Mouse (Mus musculus) embryo, embryonic 11 days (tissue): Measurements from ENCODE around the gene Gmeb2.

Experiments used
- DNase-seq: peaks from one replicate; pipeline ENCODE4 v3.0.0-alpha.2; 2015

Gene Gmeb2

DNA sequence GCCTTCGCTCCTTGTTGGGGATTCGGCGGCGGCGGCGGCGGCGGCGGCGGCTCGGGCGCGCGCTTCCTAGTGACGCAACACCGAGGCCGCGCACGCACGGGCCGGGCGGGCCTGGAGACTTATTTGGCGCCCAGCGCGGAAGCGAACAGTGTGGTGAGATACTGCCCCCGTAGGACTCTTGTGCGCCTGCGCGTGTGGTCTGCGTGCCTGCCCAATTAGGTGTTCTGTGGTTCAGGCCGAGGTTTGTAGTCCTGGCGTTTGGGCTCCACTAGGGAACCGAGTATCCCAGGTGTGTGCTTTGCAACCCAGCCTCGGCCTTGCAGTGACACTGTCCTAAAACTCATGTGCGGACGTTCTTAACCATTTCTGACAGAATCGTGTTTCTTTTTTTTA, at the start of gene Gmeb2:
TSS of gene Gmeb2 (minus strand) at position 78 of the 393 bp plus-strand sequence.
- peak; percentile 98 for DNase-seq

DNA sequence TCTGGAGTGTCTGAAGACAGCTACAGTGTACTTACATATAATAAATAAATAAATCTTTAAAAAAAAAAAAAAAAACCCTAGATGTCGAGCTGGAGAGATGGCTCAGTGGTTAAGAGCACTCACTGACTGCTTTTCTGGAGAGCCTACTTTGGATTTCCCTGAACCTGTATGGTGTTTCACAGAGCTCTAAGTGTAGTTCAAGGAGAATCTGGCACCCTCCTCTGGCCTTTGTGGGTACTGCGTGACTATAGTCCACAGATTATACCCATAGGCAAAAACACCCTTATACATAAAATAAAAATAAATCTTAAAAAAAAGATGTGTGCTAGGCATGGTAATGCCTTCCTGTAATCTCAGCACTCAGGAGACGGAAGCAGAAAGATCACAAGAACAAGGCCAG, 46.2 kb upstream of the Gmeb2 start:
- peak; percentile 72 for DNase-seq

DNA sequence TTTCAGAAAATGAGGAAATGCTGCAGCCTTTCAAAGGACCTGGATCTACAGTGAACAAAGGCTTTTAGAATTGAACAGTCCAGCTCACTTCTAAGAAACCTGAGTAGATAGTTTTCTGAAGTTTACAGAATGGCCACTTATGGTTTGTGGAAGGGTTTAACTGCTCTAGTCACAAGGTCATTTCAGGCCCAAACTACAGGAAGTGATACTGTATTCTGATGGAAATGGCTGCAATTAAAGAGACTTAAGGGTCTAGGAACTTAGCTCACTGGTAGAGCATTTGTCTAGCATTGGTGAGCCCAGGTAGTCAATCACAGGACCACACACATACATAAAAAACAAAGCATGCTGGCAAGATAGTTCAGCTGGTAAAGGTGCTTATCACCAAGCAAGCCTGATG, 44.7 kb upstream of the Gmeb2 start:
- DNase-seq = no peak

DNA sequence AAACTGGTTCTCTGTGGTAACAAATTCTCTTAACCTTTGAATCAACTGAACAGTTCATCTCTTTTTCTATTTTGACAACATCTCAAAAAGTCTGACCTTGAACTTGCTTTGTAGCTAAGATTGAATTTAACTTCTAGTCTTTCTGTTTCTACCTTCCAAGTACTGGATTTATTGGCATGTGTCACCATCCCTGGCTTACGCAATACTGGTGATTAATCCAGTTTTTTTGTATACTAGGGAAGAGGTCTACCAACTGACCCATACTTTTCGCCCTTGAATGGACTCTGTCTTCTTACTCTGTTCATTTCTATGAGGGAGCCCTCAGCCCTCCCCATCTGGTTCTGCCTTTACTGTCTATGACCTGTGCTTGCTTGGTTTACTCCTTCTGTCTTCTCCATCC, 38.3 kb upstream of the Gmeb2 start:
- DNase-seq = no peak

DNA sequence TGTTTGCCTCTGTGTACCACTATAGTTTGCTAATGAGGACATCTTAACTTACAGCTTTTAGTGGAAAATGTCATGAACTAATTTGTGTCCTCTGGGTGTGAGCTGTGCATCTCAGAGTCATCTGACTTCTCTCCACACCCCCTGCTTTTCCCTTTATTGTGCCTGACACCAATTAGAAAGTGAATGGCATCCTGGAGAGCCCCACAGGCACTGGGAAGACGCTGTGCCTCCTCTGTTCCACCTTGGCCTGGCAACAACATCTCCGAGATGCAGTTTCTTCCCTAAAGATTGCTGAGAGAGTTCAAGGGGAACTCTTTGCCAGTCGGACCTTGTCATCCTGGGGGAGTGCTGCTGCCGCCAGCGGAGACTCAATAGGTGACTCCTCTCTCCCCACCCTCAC, 34.3 kb upstream of the Gmeb2 start:
- no peak for DNase-seq

DNA sequence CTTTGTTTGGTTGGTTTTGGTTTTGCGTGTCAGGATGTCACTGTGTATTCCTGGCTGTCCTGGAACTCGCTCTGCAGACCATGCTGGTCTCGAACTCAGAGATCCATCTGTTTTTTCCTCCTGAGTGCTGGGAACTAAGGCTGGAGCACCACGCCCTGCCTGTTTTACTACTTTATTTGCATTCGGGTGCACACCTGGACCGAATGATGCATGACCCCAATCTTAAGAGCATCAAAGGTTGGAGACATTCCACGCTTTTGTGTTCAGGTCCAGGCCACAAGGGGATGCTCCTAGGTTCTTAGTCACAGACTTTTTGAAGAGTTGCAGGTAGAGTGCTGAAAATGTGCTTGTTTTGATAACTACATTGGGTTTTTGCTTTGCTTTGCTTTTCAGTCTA, 32.3 kb upstream of the Gmeb2 start:
- peak; percentile 5 for DNase-seq

DNA sequence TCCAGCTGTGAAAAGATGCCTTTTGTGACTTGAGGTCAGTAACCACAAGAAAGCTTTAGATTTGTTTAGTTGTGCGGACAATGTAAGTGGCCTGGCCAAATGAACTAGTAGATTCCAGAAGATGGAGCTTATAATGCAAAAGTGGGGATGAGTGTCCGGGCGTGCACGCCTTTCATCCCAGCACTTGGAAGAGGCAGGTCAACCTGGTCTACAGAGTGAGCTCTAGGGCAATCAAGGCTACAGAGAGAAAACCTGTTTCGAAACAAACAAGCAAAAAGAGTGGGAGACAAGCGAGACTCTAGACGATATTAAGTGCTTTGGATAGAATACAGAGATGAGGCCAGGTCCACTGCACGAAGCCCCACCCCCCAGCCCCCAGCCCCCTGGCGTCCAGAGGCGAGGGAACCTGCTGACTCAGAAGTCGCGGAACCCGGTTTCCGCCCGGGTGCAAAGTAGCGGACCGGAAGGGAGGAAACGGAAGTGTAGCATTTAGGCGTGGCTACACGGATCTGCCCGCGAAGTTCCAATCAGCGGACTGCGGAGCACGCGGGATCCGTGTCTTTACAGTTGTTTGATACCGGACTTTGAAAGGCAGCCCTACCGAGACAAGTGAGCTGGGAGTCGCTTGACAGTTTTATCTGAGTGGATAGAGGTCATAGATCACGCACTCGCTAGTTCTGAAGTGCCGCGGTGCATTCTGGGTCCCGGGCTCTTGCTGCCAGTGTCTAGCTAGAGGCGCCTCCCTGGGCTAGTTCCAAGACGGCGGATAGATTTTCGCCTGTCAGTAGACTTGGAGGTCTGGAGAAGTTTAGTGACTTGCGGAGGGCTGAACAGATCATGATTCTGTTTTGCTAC, 31.6 kb upstream of the Gmeb2 start, which contains the start of gene Rtel1:
TSS of gene Rtel1 (plus strand) at position 492 of the 855 bp plus-strand sequence.
- peak; percentile 95 for DNase-seq

DNA sequence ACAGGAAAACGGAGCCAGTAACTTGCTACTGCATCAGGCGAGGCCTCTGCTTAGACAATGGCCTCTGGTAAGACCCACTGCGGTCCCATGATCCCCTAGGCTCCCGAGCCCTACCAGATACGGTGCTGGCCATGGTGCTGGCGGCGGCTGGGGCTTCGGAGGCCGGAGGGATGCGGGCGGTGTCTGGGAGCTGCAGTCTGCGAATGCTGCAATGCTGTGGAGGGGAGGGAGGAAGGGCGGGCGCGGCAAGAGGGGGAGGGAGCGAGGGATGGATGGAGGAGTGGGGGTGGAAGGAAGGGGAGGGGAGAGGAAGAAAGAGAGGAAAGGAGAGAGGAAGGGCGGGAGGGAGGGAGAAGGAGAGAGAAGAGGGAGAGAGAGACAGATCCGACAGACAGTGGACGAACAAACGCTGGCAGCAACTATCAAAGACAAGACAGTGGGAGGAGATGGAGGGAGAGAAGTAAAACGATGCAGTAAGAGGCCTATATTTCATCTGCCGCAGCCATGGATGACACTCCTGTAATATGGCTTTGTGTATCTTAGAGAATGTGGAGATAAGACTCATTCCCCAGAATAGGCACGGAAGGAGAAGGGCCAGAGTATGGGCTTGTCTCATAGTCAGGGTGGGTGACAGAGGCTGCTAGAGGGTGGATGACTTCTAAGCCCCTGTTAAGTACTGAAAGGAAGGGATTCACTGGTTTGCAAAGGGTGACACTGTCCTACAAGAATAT, 26.4 kb upstream of the Gmeb2 start, which contains the start of gene Stmn3:
TSS of gene Stmn3 (minus strand) at position 421 of the 731 bp plus-strand sequence.
- DNase-seq = peak; percentile 85

DNA sequence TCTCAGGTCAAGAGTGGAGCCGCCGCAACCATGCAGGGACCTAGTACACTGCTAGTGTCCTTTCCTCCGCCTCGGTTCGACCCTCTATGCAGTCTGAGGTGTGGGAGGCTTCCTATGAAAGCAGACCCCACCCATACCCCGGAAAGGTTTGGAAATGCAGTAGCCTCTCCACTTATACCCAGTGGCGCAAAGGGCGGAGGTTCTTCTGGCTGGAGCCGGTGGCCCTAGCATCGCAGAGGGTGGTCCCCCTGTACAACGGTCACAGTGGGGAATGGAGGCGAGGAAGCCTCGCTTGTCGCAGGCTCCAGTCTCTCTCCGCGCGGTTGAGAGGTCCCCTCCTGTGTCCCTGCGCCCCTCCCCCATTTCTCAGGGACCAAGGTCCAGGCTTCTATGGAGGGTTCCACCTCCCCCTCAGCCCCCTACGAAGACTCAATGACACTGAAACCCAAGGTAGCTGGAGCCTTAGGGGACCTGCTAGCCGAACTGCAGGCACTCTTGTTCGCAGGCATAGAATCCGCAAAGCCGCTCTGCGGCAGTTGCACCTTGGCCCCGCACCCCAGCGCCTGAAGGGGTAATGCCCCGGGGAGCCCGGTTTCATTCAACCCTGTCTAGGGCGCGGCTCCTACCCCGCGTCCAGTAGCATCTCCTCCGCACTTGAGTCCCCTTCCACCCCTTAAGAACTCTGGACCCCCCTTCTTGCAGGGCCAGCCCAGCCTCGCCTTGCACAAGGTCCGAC, 25.7 kb upstream of the Gmeb2 start:
- peak; percentile 34 for DNase-seq

DNA sequence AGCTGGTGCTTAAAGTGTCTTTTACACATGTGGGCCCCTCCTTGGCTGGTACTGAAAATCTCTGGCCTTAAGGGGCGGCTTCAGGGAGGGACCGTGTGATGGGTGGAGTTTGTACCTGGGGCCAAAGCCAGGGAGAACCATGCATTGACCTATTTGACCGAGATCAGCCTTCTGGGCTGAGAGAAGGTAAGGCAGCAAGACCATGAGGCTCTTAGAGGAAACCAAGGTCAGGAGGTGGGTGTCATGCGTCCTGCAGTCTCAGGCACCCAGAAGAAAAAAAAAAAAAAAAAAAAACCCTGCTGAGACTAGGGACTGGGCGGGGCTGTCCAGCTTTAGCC, 25.1 kb upstream of the Gmeb2 start:
- DNase-seq = no peak

DNA sequence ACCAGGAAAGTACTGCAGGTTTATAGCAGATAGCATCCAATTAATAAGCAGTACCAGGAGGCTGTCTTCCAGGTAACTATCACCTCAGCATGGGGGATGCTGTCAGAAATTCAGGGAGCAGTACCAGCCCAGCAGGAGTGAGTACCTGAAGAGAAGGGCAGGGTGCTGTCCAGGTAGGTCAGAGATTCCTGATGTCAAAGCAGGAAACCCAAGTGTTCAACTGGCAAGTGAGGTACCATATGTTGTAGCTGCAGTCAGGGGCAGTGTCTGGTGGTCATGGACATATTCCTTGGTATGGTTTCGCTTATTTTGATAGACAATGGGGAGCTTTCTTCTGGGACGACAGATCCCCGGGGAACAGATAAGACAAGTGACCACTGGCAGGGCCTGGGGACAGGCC, 24.6 kb upstream of the Gmeb2 start:
- DNase-seq = no peak

DNA sequence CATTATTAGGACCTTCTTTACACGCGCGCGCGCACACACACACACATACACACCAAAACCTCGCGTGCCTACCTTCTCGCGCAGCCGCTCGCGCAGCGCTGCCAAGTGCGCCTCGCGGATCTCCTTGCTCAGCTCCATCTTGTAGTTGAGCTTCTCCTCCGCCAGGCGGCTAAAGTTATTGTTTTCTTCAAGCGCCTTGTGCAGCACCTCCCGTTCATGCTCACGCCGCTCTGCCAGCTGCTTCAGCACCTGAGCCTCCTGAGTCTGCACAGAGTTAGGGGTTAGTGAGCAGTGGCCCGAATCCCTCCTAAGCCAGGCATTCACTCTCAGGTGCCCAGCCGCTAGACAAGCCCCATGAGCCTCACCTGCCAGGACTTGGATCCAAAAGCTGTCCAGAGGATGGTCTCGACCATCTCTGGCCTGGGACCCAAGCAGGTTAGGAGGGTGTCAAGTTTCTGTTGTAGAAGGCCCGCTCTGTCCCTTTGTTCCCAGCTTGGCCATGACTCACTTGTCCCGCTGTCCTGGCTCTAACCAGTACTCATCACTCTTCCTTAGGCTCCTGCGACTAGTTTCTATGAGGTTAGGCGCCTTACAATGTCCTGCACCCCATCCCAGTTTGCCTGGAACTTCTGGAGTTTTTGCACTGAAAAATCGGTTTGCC, 19.4 kb upstream of the Gmeb2 start:
- DNase-seq = peak; percentile 83

DNA sequence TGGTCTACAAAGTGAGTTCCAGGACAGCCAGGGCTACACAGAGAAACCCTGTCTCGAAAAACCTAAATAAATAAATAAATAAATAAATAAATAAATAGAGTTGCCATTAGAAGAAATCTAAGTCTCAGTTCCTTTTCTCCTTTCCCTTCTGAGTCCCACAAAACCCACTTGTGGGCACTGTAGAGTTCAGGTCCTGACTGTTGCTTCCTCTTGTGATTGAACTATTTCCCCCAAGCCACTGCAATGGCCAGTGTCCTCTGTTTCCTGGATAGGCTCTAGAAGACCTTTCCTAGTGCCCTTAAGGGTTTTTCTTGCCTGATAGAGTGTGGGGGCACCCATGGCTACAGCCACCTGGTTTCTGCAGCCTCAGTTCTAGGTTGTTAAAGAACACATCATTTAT, 17.1 kb upstream of the Gmeb2 start:
- DNase-seq = no peak

DNA sequence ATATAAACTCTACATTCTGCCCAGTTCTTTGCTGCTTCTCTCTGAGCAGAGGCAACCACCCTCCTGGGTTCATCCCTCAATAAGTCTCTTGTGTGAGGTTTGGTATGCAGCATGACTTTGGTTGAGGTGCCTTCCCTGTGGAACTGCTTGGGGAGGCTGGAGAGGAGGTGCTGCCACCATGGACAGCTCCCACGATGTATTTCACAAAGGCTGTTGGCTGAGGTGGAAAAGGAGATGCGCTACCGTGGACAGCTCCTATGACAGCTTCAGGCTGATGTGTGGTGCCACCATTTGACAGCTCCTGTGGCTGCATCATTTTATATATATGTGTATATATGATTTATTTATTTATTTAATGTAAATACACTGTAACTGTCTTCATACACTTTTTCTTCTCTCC, 14.2 kb upstream of the Gmeb2 start:
- DNase-seq = peak; percentile 68

DNA sequence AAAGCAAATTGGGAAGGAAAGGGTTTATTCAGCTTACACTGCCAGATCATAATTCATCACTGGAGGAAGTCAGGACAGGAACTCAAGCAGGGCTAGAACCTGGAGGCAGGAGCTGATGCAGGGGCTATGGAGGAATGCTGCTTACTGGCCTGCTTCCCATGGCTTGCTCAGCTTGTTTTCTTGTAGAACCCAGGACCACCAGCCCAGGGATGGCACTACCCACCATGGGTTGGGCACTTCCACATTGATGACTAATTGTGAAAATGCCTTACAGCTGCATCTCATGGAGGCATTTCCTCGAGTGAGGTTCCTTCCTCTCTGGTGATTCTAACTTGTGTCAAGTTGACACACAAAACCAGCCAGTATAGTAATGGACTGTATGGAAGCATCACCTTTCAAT, 3.1 kb upstream of the Gmeb2 start:
- no peak for DNase-seq

DNA sequence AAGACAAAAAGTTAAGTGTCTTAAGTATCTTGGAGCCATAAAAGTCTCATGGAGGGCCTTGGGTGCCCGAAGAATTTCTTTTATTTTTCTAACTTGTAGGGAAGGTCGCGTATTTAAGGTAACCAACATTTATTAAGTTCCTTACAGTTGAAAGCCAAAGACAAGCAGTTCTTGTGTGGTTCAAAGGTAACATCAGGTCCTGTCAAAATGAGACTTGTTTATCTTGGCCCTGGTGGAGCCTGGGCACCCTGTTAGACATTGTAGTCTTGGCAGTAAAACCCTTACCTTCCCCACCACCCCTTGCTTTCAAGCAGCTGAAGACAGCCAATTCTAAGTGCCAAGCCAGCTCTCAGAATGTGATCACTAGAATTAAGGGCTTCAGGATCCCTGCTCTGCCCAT, 856 bp upstream of the Gmeb2 start:
- no peak for DNase-seq

DNA sequence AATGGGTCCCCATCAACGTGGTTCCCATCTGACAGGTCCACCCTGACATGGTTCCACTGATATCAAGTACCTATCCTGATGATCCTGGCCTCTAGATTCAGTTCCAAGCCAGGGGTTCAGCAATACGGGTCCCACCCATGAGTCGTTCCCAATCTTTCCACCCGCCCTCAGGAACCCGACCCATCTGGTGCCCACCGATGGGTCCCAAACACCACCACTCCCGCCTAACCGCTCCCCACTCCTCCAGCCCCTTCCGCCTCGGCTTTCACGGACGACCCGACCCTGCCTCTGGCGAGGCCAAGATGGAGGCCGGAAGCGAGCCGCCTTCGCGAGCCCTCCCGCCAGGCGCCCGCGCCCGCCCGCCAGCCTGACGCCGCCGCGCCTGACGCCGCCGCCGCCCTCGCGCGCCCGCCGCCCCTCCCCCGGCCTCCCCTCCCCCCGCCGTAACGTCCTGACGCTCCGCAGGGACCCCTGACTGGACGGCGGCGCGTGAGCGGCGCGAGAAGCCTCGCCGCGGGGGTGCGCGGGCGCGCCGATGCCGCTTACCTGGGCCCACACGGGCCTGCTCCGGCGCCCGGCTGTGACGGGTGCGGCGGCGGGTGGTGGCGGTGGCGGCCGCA, 387 bp downstream of the Gmeb2 start:
- DNase-seq = peak; percentile 92

DNA sequence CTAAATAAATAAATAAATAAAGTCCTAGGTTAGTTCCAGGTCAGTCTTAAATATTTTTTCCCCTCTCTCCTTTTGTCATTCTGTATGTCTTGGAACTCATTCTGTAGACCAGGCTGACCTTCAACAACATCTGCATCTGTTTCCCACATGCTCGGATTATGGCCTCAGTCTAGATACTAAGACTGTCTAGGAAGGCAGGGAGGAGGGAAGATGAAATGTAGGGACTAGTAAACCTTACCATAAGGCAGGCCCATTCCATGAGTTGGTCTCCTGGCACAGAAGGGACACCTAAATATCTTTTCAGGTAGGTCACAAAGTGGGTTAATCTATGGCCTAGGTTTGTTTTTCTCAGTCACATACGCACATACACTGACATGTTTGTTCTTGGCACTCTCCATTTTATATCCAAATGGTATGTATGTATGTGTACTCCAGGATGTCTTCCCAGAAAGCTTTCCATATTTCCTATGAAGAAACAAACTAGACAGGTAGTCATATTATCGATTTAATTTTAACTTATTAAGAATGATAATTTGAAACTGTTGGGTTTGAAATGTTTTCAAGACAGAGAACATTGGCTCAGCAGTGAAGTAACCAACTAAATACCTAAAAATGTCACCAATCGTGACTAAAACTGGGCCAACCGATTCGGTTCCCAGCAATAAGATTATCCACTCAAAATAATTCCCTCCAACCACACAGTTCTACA, 1.1 kb downstream of the Gmeb2 start:
- peak; percentile 1 for DNase-seq

DNA sequence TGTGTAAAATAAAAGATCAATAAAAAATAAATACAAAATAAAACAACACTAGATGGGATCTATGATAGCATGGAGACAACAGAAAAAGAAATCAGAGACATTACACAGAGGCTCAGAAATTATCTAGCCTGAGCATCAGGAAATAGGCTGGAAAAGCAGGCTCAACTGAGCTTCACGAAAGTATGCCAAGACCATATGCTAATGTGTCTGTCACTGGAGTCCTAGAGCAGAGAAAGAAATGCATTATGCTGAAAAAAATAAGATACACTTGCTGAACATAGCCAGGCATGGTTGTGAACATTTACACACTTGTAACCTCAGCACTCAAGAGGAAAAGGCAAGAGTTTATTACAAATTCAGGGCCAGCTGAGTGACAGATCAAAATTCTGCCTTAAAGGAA, 7.9 kb downstream of the Gmeb2 start:
- DNase-seq = no peak

DNA sequence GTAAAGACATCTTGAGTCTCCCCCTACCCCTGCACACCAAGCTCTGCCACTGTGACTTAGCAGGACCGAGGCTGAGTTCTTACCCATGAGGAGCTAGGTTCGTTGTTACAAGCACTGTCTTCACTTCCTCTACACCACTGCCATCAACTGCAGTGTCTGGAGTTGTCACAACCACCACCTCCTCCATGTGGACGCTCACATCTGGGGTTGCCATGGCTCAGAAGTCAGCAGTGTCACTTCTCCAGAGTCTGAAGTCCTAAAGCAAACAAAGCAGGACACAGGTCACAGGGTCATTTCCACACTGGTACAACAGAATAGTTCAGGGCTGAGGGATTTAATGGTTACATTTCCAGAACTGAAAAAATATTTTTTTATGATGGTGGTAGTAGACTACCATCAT, 10.0 kb downstream of the Gmeb2 start:
- DNase-seq = no peak

DNA sequence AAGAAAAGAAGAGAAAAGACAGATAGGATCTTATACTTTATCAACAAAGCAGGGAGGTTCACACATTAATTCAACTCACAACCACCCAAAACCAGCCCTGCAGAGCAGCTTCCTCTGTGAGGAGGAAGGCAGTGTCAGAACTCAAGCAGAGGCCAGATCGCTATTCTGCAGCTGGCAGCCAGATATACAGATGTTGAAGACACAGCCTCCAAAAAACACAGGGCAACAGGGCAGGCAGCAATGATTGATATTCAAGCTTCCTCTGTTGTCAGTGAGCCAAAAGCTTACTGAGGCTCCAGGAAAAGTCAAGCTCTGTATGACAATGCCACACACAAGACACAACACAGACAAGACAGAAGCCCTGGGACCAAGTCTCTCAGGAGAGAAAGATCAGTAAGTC, 11.1 kb downstream of the Gmeb2 start:
- DNase-seq = no peak

DNA sequence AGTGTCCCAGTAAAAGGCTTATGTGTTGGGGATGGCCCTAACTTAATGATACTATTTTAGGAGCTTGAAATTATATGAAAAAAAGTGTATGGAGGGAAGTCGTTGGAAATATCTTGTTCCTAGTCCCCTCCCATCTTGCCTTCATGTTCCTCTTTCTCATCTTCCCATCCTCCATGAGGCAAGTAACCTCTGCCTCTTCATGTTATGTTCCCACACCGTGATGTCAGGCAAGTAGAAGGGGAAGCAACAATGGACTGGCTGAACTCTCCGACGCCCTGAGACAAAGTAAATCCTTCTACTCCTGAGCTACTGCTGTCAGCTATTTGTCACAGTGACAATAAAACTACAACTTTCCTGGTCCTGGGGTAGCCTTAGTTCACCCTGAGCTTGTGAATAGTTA, 13.2 kb downstream of the Gmeb2 start:
- DNase-seq = no peak
